Mouse (Mus musculus): ENCODE measurements around the gene Cd24a. TPM values are rescaled to one million over a fixed set of nuclear protein-coding genes. Genes with fewer than 3 reads are reported as not detected.
A peak's percentile ranks its signal among the peaks of the same experiment; 100 is the strongest.

Cd24a gene
- polyA plus RNA-seq, 1 experiment from 2014 or later, result 204 TPM

GRCm38 (mm10) chr10:43560765-43561164, 17.3 kb upstream of the Cd24a start:
- H3K4me1 ChIP-seq, result no peaks in the 10 kb centered on the region
- H3K9ac ChIP-seq, result no peak overlapping the region
- H3K27me3 ChIP-seq, result no peaks in the 10 kb centered on the region
- no peaks in the 10 kb centered on the region for H3K36me3 ChIP-seq
- no peak for ATAC-seq (ENCODE audit: borderline replicate concordance, extremely low read depth, low FRiP score, low TSS enrichment)
- no peak overlapping the region for H3K4me3 ChIP-seq
- no peak overlapping the region for H3K27ac ChIP-seq
- no peaks in the 10 kb centered on the region for H3K9me3 ChIP-seq
- no peak overlapping the region for H3K4me2 ChIP-seq
- WGBS, result 37% methylated on average over 2 of the region's 2 CpGs

- WGBS, result 84% methylated on average over 2 of the region's 2 CpGs
- no peak for ATAC-seq (ENCODE audit: borderline replicate concordance, extremely low read depth, low FRiP score, low TSS enrichment)
These were observed 16.8 kb upstream of the Cd24a start for GRCm38 (mm10) chr10:43561311-43561710.

GRCm38 (mm10) chr10:43574352-43574751, 3.7 kb upstream of the Cd24a start:
- Histone ChIP-seq H3K27ac (no peak overlapping the region), H3K36me3 (no peaks in the 10 kb centered on the region), H3K27me3 (no peaks in the 10 kb centered on the region), H3K9me3 (0 out of 2 replicates have a peak, but pooled peaks cover 5% of the 10 kb centered on the region), H3K9ac (no peak overlapping the region), H3K4me2 (no peak overlapping the region), H3K4me1 (peaks cover 6% of the 10 kb centered on the region; the same call in 1 of the 2 replicates), H3K4me3 (no peak overlapping the region)
- no peak for ATAC-seq (ENCODE audit: borderline replicate concordance, extremely low read depth, low FRiP score, low TSS enrichment)
- WGBS, result 69% methylated on average over 2 of the region's 2 CpGs

More at GRCm38 (mm10) chr10:43561311-43561710, 16.8 kb upstream of the Cd24a start:
- no peak overlapping the region for H3K9ac ChIP-seq
- H3K9me3 ChIP-seq, result no peaks in the 10 kb centered on the region
- H3K4me2 ChIP-seq, result no peak overlapping the region
- no peaks in the 10 kb centered on the region for H3K36me3 ChIP-seq
- no peaks in the 10 kb centered on the region for H3K4me1 ChIP-seq
- no peak overlapping the region for H3K27ac ChIP-seq
- no peak overlapping the region for H3K4me3 ChIP-seq
- H3K27me3 ChIP-seq, result no peaks in the 10 kb centered on the region

GRCm38 (mm10) chr10:43574956-43575355, 3.1 kb upstream of the Cd24a start:
- H3K36me3 ChIP-seq, result no peaks in the 10 kb centered on the region
- 0 out of 2 replicates have a peak, but pooled peaks cover 5% of the 10 kb centered on the region for H3K9me3 ChIP-seq
- H3K4me2 ChIP-seq, result no peak overlapping the region
- 4% methylated on average over 3 of the region's 3 CpGs for WGBS
- H3K9ac ChIP-seq, result no peak overlapping the region
- no peaks in the 10 kb centered on the region for H3K27me3 ChIP-seq
- no peak overlapping the region for H3K27ac ChIP-seq
- H3K4me1 ChIP-seq, result peaks cover 9% of the 10 kb centered on the region
- no peak for ATAC-seq (ENCODE audit: borderline replicate concordance, extremely low read depth, low FRiP score, low TSS enrichment)
- no peak overlapping the region for H3K4me3 ChIP-seq

GRCm38 (mm10) chr10:43577299-43577996, 636 bp upstream of the Cd24a start:
- peak overlapping the region; percentile 79; the same call in 1 of the 2 replicates for H3K9ac ChIP-seq
- peaks cover 23% of the 10 kb centered on the region for H3K4me1 ChIP-seq
- ATAC-seq (ENCODE audit: borderline replicate concordance, extremely low read depth, low FRiP score, low TSS enrichment), result no peak
- no peaks in the 10 kb centered on the region for H3K9me3 ChIP-seq
- H3K4me2 ChIP-seq, result peak overlapping the region; percentile 99
- H3K27ac ChIP-seq, result 0 out of 2 replicates have a peak overlapping the region, but pooled peaks have one; percentile 97
- H3K36me3 ChIP-seq, result no peaks in the 10 kb centered on the region
- 19% methylated on average over 19 of the region's 19 CpGs for WGBS
- H3K4me3 ChIP-seq, result peak overlapping the region; percentile 67
- no peaks in the 10 kb centered on the region for H3K27me3 ChIP-seq

GRCm38 (mm10) chr10:43578366-43578753, 276 bp downstream of the Cd24a start:
- H3K27ac ChIP-seq, result peak overlapping the region; percentile 97
- no peaks in the 10 kb centered on the region for H3K9me3 ChIP-seq
- peak overlapping the region; percentile 79 for H3K9ac ChIP-seq
- 0% methylated on average over 32 of the region's 32 CpGs for whole genome bisulfite sequencing
- peak overlapping the region; percentile 99 for H3K4me2 ChIP-seq
- peaks cover 23% of the 10 kb centered on the region for H3K4me1 ChIP-seq
- peak overlapping the region; percentile 67 for H3K4me3 ChIP-seq
- peaks cover 7% of the 10 kb centered on the region for H3K36me3 ChIP-seq
- ATAC-seq (ENCODE audit: borderline replicate concordance, extremely low read depth, low FRiP score, low TSS enrichment), result peak; percentile 41
- no peaks in the 10 kb centered on the region for H3K27me3 ChIP-seq

- Histone ChIP-seq H3K36me3 (peaks cover 11% of the 10 kb centered on the region), H3K27ac (peak overlapping the region; percentile 97), H3K4me2 (peak overlapping the region; percentile 99), H3K27me3 (no peaks in the 10 kb centered on the region), H3K9ac (peak overlapping the region; percentile 79), H3K9me3 (no peaks in the 10 kb centered on the region), H3K4me3 (peak overlapping the region; percentile 67), H3K4me1 (peaks cover 23% of the 10 kb centered on the region)
- 0% methylated on average over 59 of the region's 65 CpGs for WGBS
- peak; percentile 81 for ATAC-seq (ENCODE audit: borderline replicate concordance, extremely low read depth, low FRiP score, low TSS enrichment)
These were observed 783 bp downstream of the Cd24a start for GRCm38 (mm10) chr10:43578754-43579380.

GRCm38 (mm10) chr10:43579381-43580261, 1.5 kb downstream of the Cd24a start:
- H3K4me3 ChIP-seq, result peak overlapping the region; percentile 67
- H3K4me2 ChIP-seq, result peak overlapping the region; percentile 99
- H3K4me1 ChIP-seq, result peaks cover 23% of the 10 kb centered on the region
- ATAC-seq (ENCODE audit: borderline replicate concordance, extremely low read depth, low FRiP score, low TSS enrichment), result peak; percentile 24; the same call in 1 of the 2 replicates
- peaks cover 15% of the 10 kb centered on the region for H3K36me3 ChIP-seq
- H3K9ac ChIP-seq, result peak overlapping the region; percentile 79
- no peaks in the 10 kb centered on the region for H3K9me3 ChIP-seq
- H3K27ac ChIP-seq, result peak overlapping the region; percentile 97
- WGBS, result 1% methylated on average over 49 of the region's 49 CpGs
- H3K27me3 ChIP-seq, result no peaks in the 10 kb centered on the region

GRCm38 (mm10) chr10:43580649-43581078, 2.6 kb downstream of the Cd24a start:
- Histone ChIP-seq H3K4me3 (peak overlapping the region; percentile 67), H3K36me3 (peaks cover 16% of the 10 kb centered on the region), H3K9me3 (no peaks in the 10 kb centered on the region), H3K4me2 (peak overlapping the region; percentile 99), H3K4me1 (peaks cover 23% of the 10 kb centered on the region), H3K27me3 (no peaks in the 10 kb centered on the region), H3K9ac (peak overlapping the region; percentile 79), H3K27ac (peak overlapping the region; percentile 97)
- ATAC-seq (ENCODE audit: borderline replicate concordance, extremely low read depth, low FRiP score, low TSS enrichment), result no peak
- under 1% methylated on average over 15 of the region's 15 CpGs for WGBS

GRCm38 (mm10) chr10:43581260-43581659, 3.2 kb downstream of the Cd24a start:
- peak overlapping the region; percentile 79 for H3K9ac ChIP-seq
- H3K4me1 ChIP-seq, result peaks cover 23% of the 10 kb centered on the region
- H3K27ac ChIP-seq, result peak overlapping the region; percentile 97
- no peak for ATAC-seq (ENCODE audit: borderline replicate concordance, extremely low read depth, low FRiP score, low TSS enrichment)
- peaks cover 16% of the 10 kb centered on the region for H3K36me3 ChIP-seq
- no peaks in the 10 kb centered on the region for H3K9me3 ChIP-seq
- peak overlapping the region; percentile 99 for H3K4me2 ChIP-seq
- H3K4me3 ChIP-seq, result peak overlapping the region; percentile 67
- H3K27me3 ChIP-seq, result no peaks in the 10 kb centered on the region
- WGBS, result 43% methylated on average over 3 of the region's 3 CpGs

- Histone ChIP-seq H3K9ac (no peak overlapping the region), H3K4me2 (no peak overlapping the region), H3K9me3 (no peaks in the 10 kb centered on the region), H3K36me3 (peaks cover 16% of the 10 kb centered on the region), H3K27me3 (no peaks in the 10 kb centered on the region), H3K4me3 (no peak overlapping the region), H3K27ac (no peak overlapping the region), H3K4me1 (peaks cover 17% of the 10 kb centered on the region)
- ATAC-seq (ENCODE audit: borderline replicate concordance, extremely low read depth, low FRiP score, low TSS enrichment), result no peak
- 84% methylated on average over 4 of the region's 4 CpGs for WGBS
These were observed 6.5 kb downstream of the Cd24a start for GRCm38 (mm10) chr10:43584538-43584937.
